Mouse (Mus musculus) liver (tissue): ENCODE results near the gene Ugt1a9.

Experiments
- DNase-seq: peaks from one replicate; pipeline ENCODE4 v3.0.0-alpha.2; 2020; ENCODE audit warnings: mixed read lengths

Ugt1a9 gene

GRCm38 (mm10) chr1:88186325-88186935 lies 115.8 kb downstream of the Ugt1a9 start:
- DNase-seq, result no peak

DNA sequence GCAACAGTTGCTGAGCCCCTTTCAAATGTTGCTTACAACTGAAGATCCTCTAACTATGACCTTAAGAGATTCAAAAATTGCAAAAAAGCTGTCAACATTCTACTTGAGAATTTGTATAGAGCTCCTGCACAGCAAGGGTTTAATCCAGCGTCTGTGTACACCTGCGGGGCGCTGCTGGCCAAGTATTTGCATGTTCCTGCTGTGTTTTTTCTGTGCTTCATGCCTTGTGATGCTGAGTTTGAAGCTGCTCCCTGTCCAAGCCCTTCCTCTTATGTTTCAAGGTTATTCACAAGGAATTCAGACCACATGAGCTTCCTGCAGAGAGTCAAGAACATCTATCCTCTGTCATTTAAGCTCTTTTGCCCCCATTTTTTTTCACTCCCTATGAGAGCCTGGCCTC lies 121.5 kb downstream of the Ugt1a9 start:
- no peak for DNase-seq

- DNase-seq, result no peak
Measured at GRCm38 (mm10) chr1:88195687-88196086, 125.1 kb downstream of the Ugt1a9 start.

- DNase-seq, result no peak
Measured at GRCm38 (mm10) chr1:88197443-88197842, 126.8 kb downstream of the Ugt1a9 start.

GRCm38 (mm10) chr1:88199996-88200395 lies 129.4 kb downstream of the Ugt1a9 start:
- no peak for DNase-seq

GRCm38 (mm10) chr1:88200456-88200855 lies 129.9 kb downstream of the Ugt1a9 start, which contains the start of gene Ugt1a2:
Ugt1a2 (plus strand) TSS chr1:88200601.
- DNase-seq, result no peak

DNA sequence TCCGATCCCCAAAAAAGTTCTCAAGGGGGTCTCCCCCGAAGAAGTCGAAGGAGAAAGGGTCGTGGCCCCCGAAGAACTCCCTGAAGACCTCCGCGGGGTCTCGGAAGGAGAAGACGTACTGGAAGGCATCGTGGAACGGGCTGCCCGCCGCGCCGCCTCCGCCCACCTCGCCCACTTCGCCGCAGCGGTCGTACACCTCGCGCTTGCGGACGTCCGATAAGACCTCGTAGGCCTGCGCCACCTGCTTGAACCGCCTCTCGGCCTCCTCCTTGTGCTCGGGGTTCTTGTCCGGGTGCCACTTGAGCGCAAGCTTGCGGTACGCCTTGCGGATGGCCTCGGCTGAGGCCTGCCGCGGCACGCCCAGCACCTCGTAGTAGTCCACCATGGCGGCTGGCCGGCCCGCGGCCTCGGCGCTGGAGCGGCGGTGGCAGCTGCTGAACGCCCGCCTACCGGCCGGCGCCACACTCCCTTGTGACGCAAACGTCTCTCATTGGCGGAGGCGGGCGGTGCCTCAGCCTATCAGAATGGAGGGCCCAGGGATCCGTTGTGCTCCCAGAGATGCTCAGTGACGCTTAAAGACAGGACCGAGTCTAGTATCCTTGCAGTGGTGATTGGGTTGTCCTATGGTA lies 134.8 kb downstream of the Ugt1a9 start, which contains the start of gene Dnajb3:
Gene Dnajb3, minus strand, starts transcription at position 489 of the 629 bp plus-strand sequence.
- peak; percentile 92 for DNase-seq

- DNase-seq, result peak; percentile 71
Measured at GRCm38 (mm10) chr1:88206843-88207479, 136.4 kb downstream of the Ugt1a9 start.

GRCm38 (mm10) chr1:88211812-88212211 lies 141.2 kb downstream of the Ugt1a9 start, which contains the start of gene Ugt1a1:
Ugt1a1 (plus strand) TSS chr1:88211959.
- peak; percentile 14 for DNase-seq

- DNase-seq, result no peak
Measured at GRCm38 (mm10) chr1:88212341-88213045, 141.9 kb downstream of the Ugt1a9 start.

- DNase-seq, result no peak
Measured at GRCm38 (mm10) chr1:88213061-88213460, 142.5 kb downstream of the Ugt1a9 start.

- DNase-seq, result peak; percentile 14
Measured at GRCm38 (mm10) chr1:88213766-88214461, 143.3 kb downstream of the Ugt1a9 start.

GRCm38 (mm10) chr1:88214462-88214952 lies 143.9 kb downstream of the Ugt1a9 start:
- no peak for DNase-seq

DNA sequence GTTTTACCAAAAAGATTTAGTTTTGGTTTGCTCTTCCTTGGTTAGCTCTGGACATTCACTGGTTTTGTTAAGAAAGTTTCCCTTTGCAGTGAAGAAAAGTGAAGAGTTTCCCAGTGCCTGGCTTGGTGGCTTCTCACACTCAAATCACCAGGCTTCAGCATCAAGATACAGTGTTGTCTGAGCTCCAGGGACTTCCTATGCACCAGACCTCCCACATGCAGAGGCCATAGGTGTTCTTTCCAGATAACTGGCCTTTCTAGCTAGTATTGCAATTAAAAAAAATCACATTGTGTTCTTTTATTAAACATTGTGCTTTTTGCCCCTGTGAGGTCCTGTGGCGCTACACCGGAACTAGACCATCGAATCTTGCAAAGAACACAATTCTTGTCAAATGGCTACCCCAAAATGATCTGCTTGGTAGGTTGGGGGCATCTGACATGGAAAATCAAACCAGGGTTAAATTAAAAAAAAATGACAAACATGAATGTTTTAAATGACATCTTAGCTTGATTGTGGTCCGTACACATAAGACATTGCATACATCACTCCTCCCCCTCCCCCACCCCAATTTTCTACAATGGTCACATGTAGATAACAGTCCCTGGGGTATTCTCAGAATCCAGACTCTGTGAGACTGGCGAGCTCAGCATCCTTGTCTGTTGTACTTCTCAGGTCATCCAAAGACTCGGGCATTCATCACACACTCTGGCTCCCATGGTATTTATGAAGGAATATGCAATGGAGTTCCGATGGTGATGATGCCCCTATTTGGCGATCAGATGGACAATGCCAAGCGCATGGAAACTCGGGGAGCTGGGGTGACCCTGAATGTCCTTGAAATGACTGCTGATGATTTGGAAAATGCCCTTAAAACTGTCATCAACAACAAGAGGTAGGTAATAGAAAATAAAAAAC lies 145.1 kb downstream of the Ugt1a9 start:
- peak; percentile 17 for DNase-seq

- no peak for DNase-seq
Measured at GRCm38 (mm10) chr1:88216551-88216950, 146.0 kb downstream of the Ugt1a9 start.

- DNase-seq, result no peak
Measured at GRCm38 (mm10) chr1:88217144-88217543, 146.5 kb downstream of the Ugt1a9 start.

DNA sequence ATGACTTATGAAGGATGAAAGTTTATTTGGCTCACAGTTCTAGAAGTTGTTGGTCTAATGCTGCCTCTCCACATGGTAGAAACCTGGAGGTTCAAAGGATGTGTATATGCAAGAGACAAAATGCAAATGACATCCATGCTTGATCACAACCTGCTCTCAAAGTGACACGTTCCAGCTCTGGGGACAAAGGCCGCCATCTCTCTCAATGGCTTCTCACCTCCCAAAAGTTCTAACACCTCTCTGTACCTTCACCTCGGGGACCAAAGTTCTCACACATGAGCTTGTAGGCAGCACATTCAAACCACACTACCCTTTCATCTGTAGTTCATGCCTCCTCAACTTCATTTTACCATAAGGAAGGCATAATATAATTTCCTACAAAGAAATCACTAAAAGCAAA lies 147.0 kb downstream of the Ugt1a9 start:
- no peak for DNase-seq

DNA sequence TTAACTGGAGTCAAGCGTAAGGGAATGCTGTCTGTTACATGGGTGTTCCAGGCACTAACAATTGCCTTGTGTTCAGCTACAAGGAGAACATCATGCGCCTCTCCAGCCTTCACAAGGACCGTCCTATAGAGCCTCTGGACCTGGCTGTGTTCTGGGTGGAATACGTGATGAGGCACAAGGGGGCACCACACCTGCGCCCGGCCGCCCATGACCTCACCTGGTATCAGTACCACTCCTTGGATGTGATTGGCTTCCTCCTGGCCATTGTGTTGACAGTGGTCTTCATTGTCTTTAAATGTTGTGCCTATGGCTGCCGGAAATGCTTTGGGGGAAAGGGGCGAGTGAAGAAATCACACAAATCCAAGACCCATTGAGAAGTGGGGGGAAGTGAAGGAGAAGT lies 147.5 kb downstream of the Ugt1a9 start:
- no peak for DNase-seq

DNA sequence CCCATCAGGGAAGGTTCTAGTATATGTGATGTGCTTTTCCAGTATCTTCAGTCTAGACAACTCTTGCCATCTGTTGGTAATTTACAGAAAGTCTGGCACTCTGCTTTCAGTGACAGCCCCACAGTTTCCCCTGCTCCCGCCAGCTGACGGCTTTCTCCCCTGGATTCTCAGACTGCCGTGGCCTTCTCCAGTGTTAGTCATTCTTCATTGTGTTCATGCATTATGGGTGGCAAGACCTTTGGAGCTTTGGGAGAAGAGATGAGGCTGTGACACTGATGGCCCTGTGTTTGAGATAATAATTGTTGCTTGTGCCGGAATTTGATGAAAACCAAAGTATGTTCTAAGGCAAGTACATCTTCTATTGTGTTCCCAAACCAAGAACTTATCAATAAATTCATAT lies 148.0 kb downstream of the Ugt1a9 start:
- DNase-seq, result no peak

GRCm38 (mm10) chr1:88219054-88219453 lies 148.5 kb downstream of the Ugt1a9 start:
- DNase-seq, result no peak

DNA sequence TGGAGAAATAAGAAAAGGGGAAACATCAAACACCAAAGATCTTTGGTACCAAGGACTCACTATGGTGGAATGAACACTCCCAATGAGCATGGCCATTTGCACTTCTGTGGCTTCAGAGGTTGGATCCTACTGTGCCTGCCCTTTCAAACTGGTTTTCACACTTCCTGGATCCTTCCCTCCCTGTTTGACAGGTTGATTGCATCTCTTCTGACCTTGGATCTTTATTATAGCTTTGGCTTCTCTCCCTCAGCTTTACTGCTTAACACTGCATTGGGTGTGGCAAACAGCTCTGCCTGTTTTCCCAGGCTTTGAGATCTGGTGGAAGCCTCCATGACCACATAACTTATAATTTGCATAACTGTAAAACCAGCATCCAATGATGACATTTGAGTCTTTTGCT lies 149.7 kb downstream of the Ugt1a9 start:
- no peak for DNase-seq
